Mouse (Mus musculus) lung, adult 2 months (tissue): ENCODE measurements around the gene Tceanc2. TPM values are rescaled to one million over a fixed set of nuclear protein-coding genes. Genes with fewer than 3 reads are reported as not detected.

Experiments used
- DNase-seq: peaks from one replicate; pipeline ENCODE4 v3.0.0; 2022
- H3K4me1 ChIP-seq: fragments of 200-500 bp; 2 replicates; pipeline ENCODE4 v1.6.1; 2011; ENCODE audit warnings: low read length; ENCODE audit not compliant: control insufficient read depth, insufficient read depth
- H3K4me3 ChIP-seq: fragments of 200-500 bp; replicated peaks from 2 replicates; pipeline ENCODE3; 2011; ENCODE audit warnings: low read depth, mild to moderate bottlenecking, control low read depth, low read length; ENCODE audit errors: extremely low read depth
- CTCF ChIP-seq: fragments of 200-500 bp; IDR thresholded peaks from 2 replicates; pipeline ENCODE4 v1.5.1; 2011; ENCODE audit warnings: mild to moderate bottlenecking, low read length, control low read depth; ENCODE audit not compliant: insufficient read depth
- POLR2A ChIP-seq: fragments of 200-500 bp; IDR thresholded peaks from 2 replicates; pipeline ENCODE4 v1.6.1; 2011; ENCODE audit warnings: low read depth, mild to moderate bottlenecking, control low read depth, low read length, borderline replicate concordance; ENCODE audit errors: extremely low read depth
- WGBS: fragments of 180-500 bp; shearing (Covaris S2); methylation state at CpG from one replicate; pipeline ENCODE4 v1.1.7; 2018; 5-methylcytosine and 5-hydroxymethylcytosine counted together
- polyA plus RNA-seq: library from polyadenylated mRNA; depleted of rRNA; stranded (reverse); fragments of >200 nt; gene quantifications from 2 replicates; pipeline ENCODE4 v1.2.3, GENCODE M21; 2012

The Tceanc2 gene
- polyA plus RNA-seq, 1 experiment, result 7.5 TPM

DNA sequence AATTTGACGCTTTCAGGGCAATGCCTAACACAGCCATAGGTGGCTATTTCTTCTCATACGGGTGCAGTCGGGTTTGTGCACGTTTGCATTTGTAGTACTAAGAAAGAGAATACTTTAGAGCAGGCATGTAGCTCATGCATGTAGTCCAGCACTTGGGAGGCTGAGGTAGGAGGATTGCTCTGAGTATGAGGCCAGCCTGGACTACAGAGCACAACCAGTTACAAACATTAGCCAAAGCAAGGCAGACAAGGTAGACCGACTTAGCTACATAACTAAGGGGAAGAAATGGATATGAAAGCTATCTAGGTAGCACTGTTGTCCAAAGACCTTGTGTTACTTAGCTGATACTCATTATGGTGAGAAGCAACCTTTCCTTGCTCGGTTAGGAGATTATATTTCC is 3.0 kb upstream of the Tceanc2 start:
- DNase-seq, result no peak
- H3K4me3 ChIP-seq, result no peak overlapping the region
- TF ChIP-seq POLR2A (no peak), CTCF (no peak)
- peaks cover 6% of the 10 kb centered on the region; the same call in 1 of the 2 replicates for H3K4me1 ChIP-seq
- 68% methylated on average over 6 of the region's 6 CpGs for WGBS

DNA sequence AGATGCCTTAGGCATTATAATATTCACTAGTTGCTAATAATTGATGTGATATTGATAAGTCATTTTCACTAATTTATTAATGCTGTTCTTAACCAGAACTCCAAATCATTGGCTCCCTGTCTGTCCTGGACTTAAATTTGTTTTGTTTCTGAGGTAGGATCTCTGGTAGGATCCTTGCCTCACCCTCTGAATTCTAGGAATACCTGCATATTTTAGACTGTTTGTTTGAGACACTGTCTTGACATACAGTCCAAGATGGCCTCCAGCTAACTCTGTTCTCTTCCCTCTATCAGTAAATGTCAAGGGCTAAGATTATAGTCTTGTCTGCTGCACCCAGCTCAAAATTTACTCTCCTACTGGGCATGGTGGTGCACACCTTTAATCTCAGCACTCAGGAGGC is 1.8 kb upstream of the Tceanc2 start:
- no peak overlapping the region for H3K4me3 ChIP-seq
- DNase-seq, result no peak
- TF ChIP-seq POLR2A (no peak), CTCF (no peak)
- peaks cover 6% of the 10 kb centered on the region; the same call in 1 of the 2 replicates for H3K4me1 ChIP-seq

DNA sequence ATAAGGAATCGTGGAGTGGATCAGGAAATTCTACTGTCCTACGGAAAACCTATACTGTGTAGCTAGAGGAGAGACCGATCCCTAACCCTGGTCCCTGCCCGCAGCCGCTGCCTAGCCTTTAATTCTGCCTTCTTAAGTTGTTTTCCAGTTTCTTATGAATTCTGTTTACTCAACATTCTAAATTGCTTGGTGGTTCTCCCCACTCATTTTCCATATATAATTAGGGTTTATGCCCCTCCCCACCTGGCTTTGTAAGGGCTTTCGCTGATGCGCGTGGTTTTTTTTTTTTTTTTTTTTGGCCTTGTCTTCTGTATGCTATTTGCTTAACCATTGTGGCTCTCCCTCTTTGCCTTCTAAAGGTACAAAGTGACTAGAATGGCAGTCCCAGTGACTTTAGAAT is 645 bp upstream of the Tceanc2 start:
- Histone ChIP-seq H3K4me3 (peak overlapping the region; percentile 92), H3K4me1 (peaks cover 6% of the 10 kb centered on the region; the same call in 1 of the 2 replicates)
- TF ChIP-seq CTCF (no peak), POLR2A (no peak)
- no peak for DNase-seq
- under 1% methylated on average over 8 of the region's 8 CpGs for WGBS

DNA sequence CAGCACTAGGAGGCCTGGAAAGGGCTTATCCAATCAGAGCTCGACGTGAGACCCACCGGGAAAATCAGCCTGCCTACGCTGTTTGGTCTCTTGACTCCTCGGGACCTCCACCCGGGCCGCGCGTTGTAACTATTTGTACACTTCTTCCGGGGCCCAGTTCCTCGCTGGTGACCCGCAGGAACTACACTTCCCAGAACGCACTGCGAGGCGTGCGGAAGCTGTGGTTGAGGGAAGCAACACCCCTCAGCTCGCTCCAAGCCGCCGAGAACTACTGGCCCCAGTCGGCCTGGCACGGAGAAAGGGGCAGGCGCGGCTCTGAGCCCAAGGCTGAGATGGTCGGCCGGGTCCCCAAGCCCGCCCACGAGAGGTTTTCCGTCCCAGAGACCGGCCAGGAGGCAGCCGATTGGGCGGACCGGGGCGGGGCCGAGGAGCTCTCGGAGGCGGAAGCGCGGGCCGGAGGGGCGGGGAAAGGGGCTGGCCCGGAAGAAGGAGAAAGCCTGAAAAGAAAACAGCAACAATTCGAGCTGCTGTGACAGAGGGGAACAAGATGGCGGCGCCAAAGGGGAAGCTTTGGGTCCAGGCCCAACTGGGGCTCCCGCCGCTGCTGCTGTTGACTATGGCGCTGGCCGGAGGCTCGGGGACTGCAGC is 610 bp downstream of the Tceanc2 start, which contains the start of gene Tmem59:
Tmem59 (plus strand) TSS at position 218 of the 648 bp plus-strand sequence.
- WGBS, result under 1% methylated on average over 49 of the region's 49 CpGs
- Histone ChIP-seq H3K4me3 (peak within 1 kb of the TSS; percentile 93), H3K4me1 (peaks cover 6% of the 10 kb centered on the region; the same call in 1 of the 2 replicates)
- TF ChIP-seq POLR2A (peak; percentile 78; the same call in 1 of the 2 replicates), CTCF (no peak)
- DNase-seq, result peak; percentile 97

DNA sequence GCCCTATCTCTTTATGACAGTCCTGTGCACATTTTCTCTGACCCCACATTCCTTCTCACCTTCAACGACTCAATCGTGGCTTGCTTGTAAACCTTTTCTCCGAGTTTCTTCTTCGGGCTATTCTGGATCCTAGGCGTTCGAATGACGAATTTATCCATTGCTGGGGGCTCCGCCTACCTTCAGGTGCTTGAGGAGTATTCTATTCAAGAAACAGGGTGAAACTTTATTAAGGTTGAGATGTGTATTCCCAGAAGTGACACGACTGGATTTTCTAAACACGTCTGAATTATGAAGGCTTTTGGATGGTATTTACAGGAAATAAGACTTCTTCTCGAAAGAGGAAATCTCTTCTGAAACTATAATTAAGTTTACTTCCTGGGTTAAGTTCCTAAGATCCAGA is 1.4 kb downstream of the Tceanc2 start:
- Histone ChIP-seq H3K4me1 (peaks cover 3% of the 10 kb centered on the region; the same call in 1 of the 2 replicates), H3K4me3 (peak overlapping the region; percentile 8)
- WGBS, result 21% methylated on average over 11 of the region's 11 CpGs
- no peak for DNase-seq
- TF ChIP-seq CTCF (no peak), POLR2A (no peak)

DNA sequence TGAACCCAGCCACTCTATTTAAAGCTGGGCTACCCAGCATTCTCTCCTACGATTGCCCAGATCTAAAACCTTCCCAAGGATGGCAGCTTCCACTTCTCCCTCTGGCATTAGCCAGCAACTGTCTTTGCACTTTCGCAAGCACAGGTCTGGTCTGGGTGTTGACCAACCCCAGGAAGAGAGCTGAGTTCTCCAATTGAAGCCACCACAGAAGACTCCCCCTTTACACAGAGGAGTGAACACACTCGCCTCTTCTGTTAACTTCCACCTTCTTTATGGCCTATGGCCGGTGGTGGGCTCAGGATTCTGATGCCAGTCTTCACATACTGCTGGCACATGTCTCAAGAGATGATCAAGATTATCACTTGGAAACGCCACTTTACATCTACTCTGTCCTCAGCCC is 11.1 kb downstream of the Tceanc2 start:
- 83% methylated on average over 5 of the region's 5 CpGs for WGBS
- peaks cover 8% of the 10 kb centered on the region for H3K4me1 ChIP-seq
- no peak overlapping the region for H3K4me3 ChIP-seq
- TF ChIP-seq CTCF, result no peak
- no peak for TF ChIP-seq POLR2A
- no peak for DNase-seq

DNA sequence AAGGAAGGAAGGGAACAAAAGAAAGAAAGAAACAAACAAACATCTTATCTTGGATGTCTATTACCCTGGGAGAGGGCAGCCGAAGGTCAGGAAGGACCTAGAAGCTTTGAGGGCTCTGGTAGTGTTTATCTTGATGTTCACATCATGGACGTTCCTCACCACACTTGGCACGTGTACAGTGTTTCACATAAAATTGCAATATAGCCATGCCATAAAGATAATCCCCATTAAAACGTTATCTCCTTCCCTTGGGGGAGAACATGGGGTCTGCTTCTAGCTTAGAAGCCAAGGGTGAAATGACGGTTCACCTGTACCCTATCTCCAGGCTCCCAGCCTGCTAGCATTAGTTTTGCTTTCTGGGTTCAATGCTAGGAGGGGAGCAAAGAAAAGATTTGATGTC is 12.2 kb downstream of the Tceanc2 start:
- 60% methylated on average over 5 of the region's 5 CpGs for WGBS
- no peak overlapping the region for H3K4me3 ChIP-seq
- no peak for DNase-seq
- TF ChIP-seq POLR2A (no peak), CTCF (no peak)
- peaks cover 8% of the 10 kb centered on the region for H3K4me1 ChIP-seq

DNA sequence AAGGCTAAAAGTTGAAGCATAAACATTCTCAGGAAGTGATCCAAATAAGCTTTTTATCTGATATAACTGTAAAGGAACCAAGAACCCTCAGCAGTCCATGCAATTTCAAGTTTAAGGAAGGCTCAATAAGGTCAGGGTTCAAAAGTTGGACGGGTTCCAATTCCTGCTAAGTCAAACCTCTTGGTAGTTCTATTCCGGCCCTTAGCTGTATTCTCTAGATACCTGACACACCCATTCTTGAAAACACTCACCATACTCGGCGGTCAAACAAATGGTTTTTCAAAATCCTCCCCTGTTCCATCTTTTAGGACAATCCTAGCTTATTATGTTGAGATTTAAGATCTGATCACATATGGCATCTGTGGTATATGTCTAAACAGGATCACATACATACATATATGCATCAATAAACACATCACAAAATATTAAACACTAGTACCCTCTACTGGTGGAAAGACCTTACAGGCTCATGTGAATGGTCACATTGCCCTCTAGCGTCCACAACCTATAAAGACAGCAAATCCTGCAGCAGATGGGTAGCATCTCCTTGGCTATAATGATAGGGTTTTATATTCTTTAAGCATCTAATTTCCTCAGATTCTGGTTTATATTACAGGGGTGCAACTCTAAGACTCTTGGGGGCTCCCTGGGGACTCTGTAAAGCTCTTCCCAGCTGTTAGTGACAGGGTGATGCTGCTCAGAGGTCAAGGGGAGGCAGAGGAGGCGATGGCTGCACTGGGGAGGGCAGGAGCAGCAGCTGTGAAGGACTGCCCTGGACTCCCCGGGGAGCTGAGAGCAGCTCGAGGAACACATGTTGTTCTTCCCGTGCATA is 14.9 kb downstream of the Tceanc2 start:
- WGBS, result 25% methylated on average over 9 of the region's 9 CpGs
- peak; percentile 51 for DNase-seq
- Histone ChIP-seq H3K4me3 (no peak overlapping the region), H3K4me1 (peaks cover 8% of the 10 kb centered on the region)
- TF ChIP-seq CTCF (peak; percentile 55), POLR2A (no peak)

DNA sequence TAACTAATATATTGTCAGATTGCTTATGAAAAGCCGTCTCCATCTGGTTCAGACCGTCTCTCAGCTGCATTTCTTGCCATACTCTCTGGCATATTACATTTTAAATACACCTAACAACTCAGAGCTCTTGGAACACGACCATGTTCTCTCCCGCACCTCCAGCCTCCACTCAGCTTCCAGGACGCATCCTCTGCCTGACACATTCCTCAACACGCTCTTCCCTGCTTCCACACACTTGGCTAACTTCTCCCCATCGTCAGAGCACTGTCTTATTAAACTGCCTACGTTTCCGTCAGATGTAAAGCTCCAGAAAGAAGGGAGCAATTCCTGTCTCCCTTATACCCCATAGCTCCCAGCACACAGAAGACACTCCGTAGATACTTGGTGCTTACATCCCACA is 15.6 kb downstream of the Tceanc2 start:
- WGBS, result 62% methylated on average over 10 of the region's 10 CpGs
- Histone ChIP-seq H3K4me3 (no peak overlapping the region), H3K4me1 (peaks cover 8% of the 10 kb centered on the region)
- TF ChIP-seq CTCF (no peak), POLR2A (no peak)
- DNase-seq, result no peak
